Mouse (Mus musculus): ENCODE results near the gene Rhbdf1.

- no peak for TF ChIP-seq GATA1 (IDR thresholded peaks at IDR 0.05; ENCODE audit: borderline replicate concordance, low read length)
- TF ChIP-seq FLI1 (IDR thresholded peaks at IDR 0.05; ENCODE audit: low read length): no peak
These were observed 9.0 kb upstream of the Rhbdf1 start for GRCm38 (mm10) chr11:32231125-32231524.
